Mouse (Mus musculus): ENCODE results near the gene Chtop.

GRCm38 (mm10) chr3:90535446-90535845 lies 26.1 kb upstream of the Chtop start:
- TF ChIP-seq MAFK (IDR thresholded peaks at IDR 0.05; ENCODE audit: insufficient read depth, low read depth, low read length): no peak
- no peak for TF ChIP-seq HCFC1 (IDR thresholded peaks at IDR 0.05; ENCODE audit: borderline replicate concordance, insufficient read depth, low read length)

Data from ES-E14 (cell line).